Mouse (Mus musculus) brain, embryonic 14.5 days (tissue): ENCODE data around the gene Dst.

Source experiments
- CTCF ChIP-seq: fragments of 200-500 bp; IDR thresholded peaks from 2 replicates; pipeline ENCODE4 v1.5.1; 2012; ENCODE audit warnings: inconsistent platforms, mild to moderate bottlenecking, moderate library complexity, borderline replicate concordance; ENCODE audit not compliant: insufficient read depth, insufficient read length; ENCODE audit errors: extremely low read depth
- POLR2A ChIP-seq: fragments of 200-500 bp; IDR thresholded peaks from 2 replicates; pipeline ENCODE4 v1.6.1; 2012; ENCODE audit warnings: mild to moderate bottlenecking, inconsistent platforms, borderline replicate concordance; ENCODE audit not compliant: poor library complexity, insufficient read depth, insufficient read length, severe bottlenecking; ENCODE audit errors: extremely low read depth

GRCm38 (mm10) chr1:34253876-34254275, 345.9 kb downstream of the Dst start:
- no peak for TF ChIP-seq POLR2A
- no peak for TF ChIP-seq CTCF
